Mouse (Mus musculus) left cerebral cortex, adult 2 months (tissue): ENCODE data around the gene Padi3. TPM values are rescaled to one million over a fixed set of nuclear protein-coding genes. Genes with fewer than 3 reads are reported as not detected.

Experiments
- DNase-seq, 2 experiments: peaks; one replicate each; pipeline ENCODE4 v3.0.0; 2021 to 2022; ENCODE audit warnings: low spot score in 2 of 2, mixed read lengths in 1 of 2; ENCODE audit errors: extremely low spot score in 1 of 2
- H3K27ac ChIP-seq: fragments of 200-600 bp; 2 replicates; pipeline ENCODE4 v1.8.1; 2022
- H3K4me3 ChIP-seq: fragments of 200-600 bp; 2 replicates; pipeline ENCODE4 v1.8.1; 2022
- CTCF ChIP-seq: fragments of 200-600 bp; IDR thresholded peaks from 2 replicates; pipeline ENCODE4 v1.8.1; 2022; ENCODE audit warnings: antibody characterized with exemption, mild to moderate bottlenecking, moderate library complexity
- intact Hi-C: fragments of 180-260 bp; cut with DNase I; formaldehyde crosslinking; loops from one replicate; pipeline ENCODE4 v1.15.1; 2025
- total RNA-seq, 2 experiments: library from RNA; stranded (reverse); gene quantifications; 2 replicates each; pipeline ENCODE4 v1.2.3; 2021

The Padi3 gene
- total RNA-seq, 2 experiments from 2014 or later, result not detected

DNA sequence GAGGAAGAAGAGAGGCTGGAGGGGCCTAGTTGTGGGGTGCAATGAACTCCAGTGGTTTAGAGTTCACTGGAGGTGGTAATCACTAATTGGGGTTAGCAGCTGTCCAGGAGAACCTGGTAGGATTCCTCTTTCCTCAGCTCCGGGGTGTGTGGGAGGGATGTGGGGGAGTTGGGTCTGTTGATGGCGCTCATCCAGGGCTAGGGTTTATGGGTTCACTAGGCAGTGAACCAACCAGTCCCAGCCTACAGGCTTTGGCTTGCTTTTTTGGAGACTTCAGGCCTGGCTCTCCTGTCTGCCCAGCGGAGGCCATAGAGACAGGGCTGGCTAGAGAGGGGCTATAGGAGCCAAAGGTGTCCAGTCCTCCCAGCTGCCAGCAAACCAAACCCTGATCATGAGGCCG, 20.5 kb downstream of the Padi3 start:
- DNase-seq, result no peak
- no peak for TF ChIP-seq CTCF
- no peak overlapping the region for H3K27ac ChIP-seq
- intact Hi-C loops, result loop anchor here (1.0 kb wide), 1 partner anchor 112 kb away; no protein-coding TSS in a partner anchor
- no peak overlapping the region for H3K4me3 ChIP-seq

DNA sequence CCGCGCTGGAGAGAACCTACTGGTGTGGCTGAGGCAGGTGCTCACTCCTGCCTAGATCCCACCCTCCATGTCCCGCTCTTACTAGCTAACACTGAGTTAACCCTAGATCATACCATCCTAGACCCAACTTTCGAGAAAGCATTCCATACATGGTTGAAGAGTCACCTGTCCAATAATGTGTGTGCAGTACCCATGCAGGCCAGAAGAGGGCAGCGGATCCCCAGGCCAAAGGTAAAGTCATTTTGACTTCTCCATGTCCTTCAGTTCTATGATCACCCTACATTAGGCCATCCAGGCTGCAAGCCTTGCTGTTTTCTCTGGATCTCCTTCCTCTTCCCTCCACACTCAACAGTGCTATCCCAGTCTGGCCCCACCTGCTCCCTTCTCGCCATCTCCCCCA, 21.5 kb downstream of the Padi3 start:
- H3K4me3 ChIP-seq, result no peak overlapping the region
- intact Hi-C loops, result loop anchor here (1.0 kb wide), 1 partner anchor 113 kb away; no protein-coding TSS in a partner anchor
- peak; percentile 18 to 22 for DNase-seq
- peak; percentile 70 for TF ChIP-seq CTCF
- no peak overlapping the region for H3K27ac ChIP-seq

DNA sequence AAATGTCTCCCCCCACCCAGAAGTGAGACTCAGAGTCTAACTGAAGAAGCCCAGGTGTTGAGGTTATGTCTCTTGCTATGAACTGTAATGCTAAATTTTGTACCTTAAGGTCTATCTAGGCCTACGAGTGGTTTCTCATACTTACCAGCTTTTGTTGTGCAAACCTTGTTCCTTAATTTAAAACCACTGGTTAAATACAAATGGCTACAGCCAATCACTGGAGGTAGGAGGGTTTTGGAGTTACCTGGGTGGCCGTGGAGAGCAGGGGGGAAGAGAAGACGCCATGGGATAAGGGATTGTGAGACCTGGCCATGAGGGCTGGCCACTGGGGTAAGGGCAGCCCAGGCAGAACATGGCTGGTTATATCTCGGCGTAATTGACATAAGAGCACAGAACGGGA, 22.2 kb downstream of the Padi3 start:
- Histone ChIP-seq H3K4me3 (no peak overlapping the region), H3K27ac (no peak overlapping the region)
- TF ChIP-seq CTCF, result no peak
- no peak for DNase-seq
- intact Hi-C loops, result no loop called here

DNA sequence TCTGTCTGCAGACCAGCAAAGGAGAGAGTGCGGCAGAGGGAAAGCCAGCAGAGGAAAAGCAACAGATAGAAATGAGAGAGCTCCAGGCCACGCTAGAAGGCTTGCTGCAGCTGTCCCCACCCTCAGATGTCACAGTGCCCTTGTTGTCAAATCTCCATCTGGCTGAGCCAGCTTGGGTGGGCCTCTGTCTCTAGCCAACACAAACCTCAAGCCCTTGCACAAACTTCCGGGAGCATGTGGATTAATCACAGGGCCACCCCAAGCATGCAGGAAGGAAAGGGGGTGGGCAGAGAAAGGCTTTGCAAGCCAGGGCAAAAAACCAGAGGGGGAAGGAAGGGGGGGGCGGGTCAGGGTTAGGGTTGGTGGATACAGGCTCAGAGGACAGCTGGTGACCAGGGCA, 23.0 kb downstream of the Padi3 start:
- no peak overlapping the region for H3K27ac ChIP-seq
- TF ChIP-seq CTCF, result no peak
- DNase-seq, result no peak
- H3K4me3 ChIP-seq, result no peak overlapping the region
- intact Hi-C loops, result no loop called here

DNA sequence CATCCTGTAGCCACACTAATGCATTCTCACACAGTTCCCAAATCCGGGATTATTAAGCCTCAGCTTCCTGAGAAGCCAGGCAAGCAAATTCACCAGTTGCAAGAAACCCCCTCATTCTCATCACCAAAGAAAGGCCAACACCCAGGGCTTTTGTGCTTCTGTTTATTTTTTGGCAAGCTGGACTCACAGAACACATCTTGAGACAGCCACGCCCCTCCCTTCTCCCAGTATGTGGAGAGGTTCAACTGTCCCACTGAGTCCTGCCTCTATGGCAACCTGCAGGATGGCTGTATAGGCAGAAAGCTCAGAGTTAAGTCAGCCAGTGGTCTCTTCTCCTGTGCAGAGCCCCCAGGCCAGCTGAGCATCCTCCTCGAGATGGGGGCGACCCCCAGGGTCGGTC, 25.2 kb downstream of the Padi3 start:
- DNase-seq, result no peak
- Histone ChIP-seq H3K27ac (no peak overlapping the region), H3K4me3 (no peak overlapping the region)
- TF ChIP-seq CTCF, result no peak
- intact Hi-C loops, result no loop called here

DNA sequence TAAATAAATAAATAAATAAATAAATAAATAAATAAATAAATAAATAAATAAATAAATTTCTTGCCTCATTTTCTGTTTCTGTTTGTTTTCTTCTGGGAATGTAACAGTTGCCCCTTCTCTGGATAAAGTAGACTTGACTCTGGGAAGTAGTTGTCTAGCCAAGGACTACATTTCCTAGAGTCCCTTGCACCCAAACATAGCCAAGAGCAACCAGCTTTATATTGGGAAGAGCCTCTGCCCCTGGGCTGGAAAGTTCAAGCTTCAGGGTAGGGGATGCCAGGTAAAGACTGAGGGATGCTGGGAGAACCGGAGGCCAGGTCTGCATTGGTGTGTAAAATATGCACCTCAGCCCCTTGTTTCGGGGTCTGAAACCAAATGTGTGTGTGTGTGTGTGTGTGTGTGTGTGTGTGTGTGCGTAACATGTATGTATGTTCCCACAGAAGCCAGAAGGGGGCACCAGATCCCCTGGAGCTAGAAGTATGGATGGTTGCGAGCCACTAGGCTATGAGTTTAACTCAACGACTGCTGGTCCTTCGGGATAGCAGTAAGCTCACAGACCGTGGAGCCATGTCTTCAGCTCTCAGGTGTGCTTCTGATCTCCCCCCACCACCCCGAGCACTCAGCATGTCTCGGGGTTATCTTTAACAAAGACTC, 26.0 kb downstream of the Padi3 start:
- no peak for TF ChIP-seq CTCF
- Histone ChIP-seq H3K4me3 (no peak overlapping the region), H3K27ac (no peak overlapping the region)
- intact Hi-C loops, result no loop called here
- no peak for DNase-seq

DNA sequence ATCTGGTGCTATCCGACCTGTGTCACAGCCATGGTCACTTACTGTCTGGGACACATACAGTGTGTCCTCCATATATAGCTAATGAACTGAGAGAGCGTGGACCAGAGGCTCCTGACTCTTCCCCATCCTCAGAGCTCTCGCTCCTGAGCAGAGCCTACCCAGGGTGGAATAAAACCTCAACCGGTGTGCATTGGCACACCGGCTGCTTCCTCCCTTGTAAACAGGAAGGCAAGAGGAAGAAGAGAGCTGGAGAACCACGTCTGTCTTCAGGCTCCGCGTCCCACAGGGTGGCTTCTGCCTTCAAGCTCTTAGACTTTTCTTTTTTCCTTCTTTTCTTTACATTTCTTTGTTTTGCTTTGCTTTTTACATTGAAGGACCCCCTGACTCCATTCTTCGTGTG, 27.6 kb downstream of the Padi3 start:
- intact Hi-C loops, result no loop called here
- no peak for DNase-seq
- H3K4me3 ChIP-seq, result no peak overlapping the region
- no peak overlapping the region for H3K27ac ChIP-seq
- no peak for TF ChIP-seq CTCF

DNA sequence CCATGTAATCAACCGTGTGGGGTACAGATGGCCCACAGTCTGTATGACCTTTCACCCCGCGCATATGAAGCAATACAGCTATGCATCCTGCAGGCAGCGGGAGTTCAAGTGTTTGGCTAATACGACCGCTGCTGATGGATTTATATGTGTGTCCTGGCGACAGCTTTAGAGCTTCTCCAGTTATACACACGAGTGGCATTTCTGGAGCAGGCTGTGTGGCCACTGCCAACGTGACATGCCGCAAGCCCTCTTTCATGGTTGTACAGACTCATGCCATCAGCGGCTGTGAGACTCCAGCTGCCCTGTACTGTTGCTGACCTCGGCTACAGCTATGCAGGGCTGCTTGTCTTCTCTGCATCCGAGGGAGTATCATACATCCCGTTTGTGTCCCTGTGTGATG, 29.9 kb downstream of the Padi3 start:
- TF ChIP-seq CTCF, result no peak
- Histone ChIP-seq H3K4me3 (no peak overlapping the region), H3K27ac (no peak overlapping the region)
- no peak for DNase-seq
- intact Hi-C loops, result no loop called here

DNA sequence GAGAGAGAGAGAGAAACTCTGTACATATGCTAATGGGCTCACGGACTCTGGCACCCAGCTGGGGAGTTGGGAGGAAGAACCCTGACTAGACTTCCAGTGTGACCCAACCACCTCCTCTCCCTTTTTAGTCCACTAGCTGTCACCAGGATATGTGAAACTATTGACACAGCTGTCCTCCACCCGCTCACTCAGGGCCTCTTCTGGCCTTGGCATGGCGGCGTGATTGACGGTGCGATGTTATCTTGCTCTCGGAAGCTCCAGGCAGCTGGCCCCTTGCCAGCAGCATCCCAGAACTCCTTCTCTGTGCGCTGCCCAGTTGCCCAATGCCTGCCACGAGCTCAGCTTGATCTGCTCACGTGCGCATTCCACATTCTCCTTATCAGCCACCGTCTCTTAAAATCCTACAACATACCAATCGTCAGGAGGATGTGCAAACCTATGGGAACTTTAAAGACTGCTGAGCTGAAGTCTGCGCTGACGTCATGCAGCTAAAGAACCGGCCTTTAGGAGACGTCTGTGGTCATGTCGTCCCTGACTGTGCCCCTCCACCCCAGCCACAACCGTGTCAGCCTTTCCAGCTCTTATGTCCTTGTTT, 30.5 kb downstream of the Padi3 start:
- TF ChIP-seq CTCF, result no peak
- Histone ChIP-seq H3K4me3 (no peak overlapping the region), H3K27ac (no peak overlapping the region)
- no peak for DNase-seq
- intact Hi-C loops, result no loop called here

DNA sequence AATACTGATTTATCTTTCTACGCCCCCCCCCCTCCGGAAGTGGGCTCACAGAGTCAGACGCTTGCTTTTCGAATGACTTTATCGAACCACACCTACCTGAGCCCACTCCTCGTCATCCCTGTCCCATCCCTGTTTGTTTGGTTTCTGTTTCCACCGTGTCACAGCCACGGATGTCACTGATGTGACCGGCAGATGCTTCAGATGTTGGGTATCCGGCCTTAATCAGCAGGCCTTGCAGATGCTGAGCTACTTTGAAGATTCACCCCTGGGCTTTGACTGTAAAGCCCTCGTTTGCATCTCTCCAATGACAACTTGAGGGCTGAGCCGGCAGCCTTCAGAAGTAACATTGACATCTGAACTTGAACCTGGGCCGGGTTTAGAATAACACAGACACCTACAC, 33.8 kb downstream of the Padi3 start:
- no peak for DNase-seq
- Histone ChIP-seq H3K4me3 (no peak overlapping the region), H3K27ac (no peak overlapping the region)
- intact Hi-C loops, result no loop called here
- TF ChIP-seq CTCF, result no peak

DNA sequence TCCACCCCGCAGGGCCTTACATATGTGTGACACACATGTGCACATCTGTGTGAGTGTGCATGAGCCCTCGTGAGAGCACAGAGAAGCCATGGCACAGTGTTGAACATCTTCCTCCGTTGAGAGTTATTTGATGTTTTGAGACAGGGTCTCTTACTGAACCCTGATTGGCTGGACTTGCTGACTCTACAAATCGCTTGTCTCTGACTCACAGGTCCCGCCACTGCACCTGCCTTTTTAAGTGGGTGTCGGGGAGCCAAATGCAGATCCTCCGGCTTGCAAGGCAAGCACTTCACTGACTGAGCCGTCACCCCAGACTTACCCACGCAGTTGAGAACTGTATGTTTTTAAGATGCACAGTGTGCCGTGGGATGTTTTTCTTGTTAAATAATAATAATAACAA, 34.6 kb downstream of the Padi3 start:
- intact Hi-C loops, result no loop called here
- Histone ChIP-seq H3K4me3 (no peak overlapping the region), H3K27ac (no peak overlapping the region)
- no peak for TF ChIP-seq CTCF
- no peak for DNase-seq

DNA sequence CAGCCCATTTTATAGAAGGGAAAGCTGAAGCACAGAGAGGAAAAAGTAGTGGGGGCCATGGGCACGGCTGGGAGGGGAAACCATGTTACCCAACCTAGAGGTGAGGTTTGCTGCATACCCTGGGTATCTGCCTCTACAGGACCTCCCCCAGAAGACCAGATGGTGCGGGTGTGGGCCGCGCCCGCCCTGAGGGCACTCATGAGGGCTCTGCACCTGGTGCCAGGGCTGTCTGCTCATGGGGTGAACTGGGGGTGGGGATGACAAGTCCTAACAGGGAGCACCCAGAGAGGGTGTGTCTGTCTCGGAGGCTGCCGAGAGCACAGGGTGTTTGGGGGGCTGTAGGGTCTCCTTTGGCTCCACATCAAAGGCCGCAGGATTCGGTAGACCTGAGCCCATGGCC, 35.6 kb downstream of the Padi3 start:
- DNase-seq, result no peak
- intact Hi-C loops, result no loop called here
- no peak overlapping the region for H3K4me3 ChIP-seq
- TF ChIP-seq CTCF, result no peak
- H3K27ac ChIP-seq, result no peak overlapping the region
